Mouse (Mus musculus): ENCODE results near the gene Zmat5. TPM values are rescaled to one million over a fixed set of nuclear protein-coding genes. Genes with fewer than 3 reads are reported as not detected.

Zmat5 gene
- 35.1 and 36.7 TPM in 2 replicates for total RNA-seq (2021)
- long read RNA-seq, experiment 1, transcript Zmat5-201 (6 exons, 792 nt): major isoform, 22 of 61 reads
- long read RNA-seq, experiment 1, partial matches to known transcripts: 5 of 61 reads
- long read RNA-seq, experiment 1, other reads (novel, unspliced or antisense): 34 of 61 reads
- long read RNA-seq, experiment 2, transcript Zmat5-201 (6 exons, 792 nt): major isoform, 17 of 42 reads
- long read RNA-seq, experiment 2, partial matches to known transcripts: 5 of 42 reads
- long read RNA-seq, experiment 2, other reads (novel, unspliced or antisense): 20 of 42 reads

GRCm38 (mm10) chr11:4704072-4704964 is at the start of gene Zmat5, which contains the start of gene Uqcr10:
Zmat5 (plus strand) TSS chr11:4704678.
Uqcr10 (minus strand) TSS chr11:4704342.
- DNase-seq: peak; percentile 95

GRCm38 (mm10) chr11:4659818-4660217 is 44.7 kb upstream of the Zmat5 start:
- DNase-seq: no peak

GRCm38 (mm10) chr11:4660309-4661025 is 44.0 kb upstream of the Zmat5 start:
- no peak for DNase-seq

- peak; percentile 48 for DNase-seq
These were observed 43.2 kb upstream of the Zmat5 start for GRCm38 (mm10) chr11:4661324-4661723.

- no peak for DNase-seq
These were observed 42.5 kb upstream of the Zmat5 start for GRCm38 (mm10) chr11:4661871-4662495.

- DNase-seq: no peak
These were observed 42.0 kb upstream of the Zmat5 start for GRCm38 (mm10) chr11:4662496-4662878.

- DNase-seq: no peak
These were observed 32.7 kb upstream of the Zmat5 start for GRCm38 (mm10) chr11:4671736-4672135.

GRCm38 (mm10) chr11:4674593-4674992 is 29.9 kb upstream of the Zmat5 start:
- peak; percentile 46 for DNase-seq

GRCm38 (mm10) chr11:4675126-4675562 is 29.3 kb upstream of the Zmat5 start:
- no peak for DNase-seq

GRCm38 (mm10) chr11:4675693-4676092 is 28.8 kb upstream of the Zmat5 start:
- no peak for DNase-seq

GRCm38 (mm10) chr11:4677250-4677872 is 27.1 kb upstream of the Zmat5 start:
- DNase-seq: no peak

GRCm38 (mm10) chr11:4678700-4679440 is 25.6 kb upstream of the Zmat5 start:
- DNase-seq: no peak

- DNase-seq: no peak
These were observed 25.0 kb upstream of the Zmat5 start for GRCm38 (mm10) chr11:4679441-4679832.

- DNase-seq: no peak
These were observed 24.4 kb upstream of the Zmat5 start for GRCm38 (mm10) chr11:4680126-4680525.

- DNase-seq: peak; percentile 3
These were observed 21.0 kb upstream of the Zmat5 start for GRCm38 (mm10) chr11:4683516-4683915.

- no peak for DNase-seq
These were observed 20.3 kb upstream of the Zmat5 start for GRCm38 (mm10) chr11:4684186-4684585.

- DNase-seq: peak; percentile 69
These were observed 19.4 kb upstream of the Zmat5 start for GRCm38 (mm10) chr11:4685071-4685470.

- DNase-seq: no peak
These were observed 19.0 kb upstream of the Zmat5 start for GRCm38 (mm10) chr11:4685510-4685909.

GRCm38 (mm10) chr11:4687027-4687426 is 17.5 kb upstream of the Zmat5 start:
- DNase-seq: no peak

GRCm38 (mm10) chr11:4687874-4688273 is 16.6 kb upstream of the Zmat5 start:
- DNase-seq: no peak

All from adrenal gland, postnatal 14 days (tissue).